Mouse (Mus musculus) stomach, postnatal 0 days (tissue): ENCODE measurements around the gene Olfr9. TPM values are rescaled to one million over a fixed set of nuclear protein-coding genes. Genes with fewer than 3 reads are reported as not detected.
"Not testable (repeated sequence)": the region's sequence is repeated elsewhere in the genome, so short reads cannot be mapped to it uniquely, and the experiment has no call there.

Source experiments
- ATAC-seq: fragments of 200-750 bp; cut with Nextera tagmentation; 2 replicates; pipeline ENCODE4 v1.8.0; 2017; ENCODE audit not compliant: low FRiP score, low TSS enrichment
- DNase-seq: peaks from one replicate; pipeline ENCODE4 v3.0.0-alpha.2; 2016; ENCODE audit warnings: low spot score
- H3K27ac ChIP-seq: fragments of 300-500 bp; sonication (generic); replicated peaks from 2 replicates; pipeline ENCODE4 v1.5.1; 2014; ENCODE audit warnings: mild to moderate bottlenecking, control low read depth
- H3K27me3 ChIP-seq: fragments of 300-500 bp; sonication (generic); 2 replicates; pipeline ENCODE4 v1.6.1; 2014; ENCODE audit warnings: low read length; ENCODE audit not compliant: control insufficient read depth, insufficient read depth
- H3K36me3 ChIP-seq: fragments of 300-500 bp; sonication (generic); 2 replicates; pipeline ENCODE4 v1.6.1; 2014; ENCODE audit warnings: low read length, mixed read lengths; ENCODE audit not compliant: control insufficient read depth, insufficient read depth
- H3K4me1 ChIP-seq: fragments of 300-500 bp; sonication (generic); replicated peaks from 2 replicates; pipeline ENCODE4 v1.6.1; 2014; ENCODE audit warnings: antibody characterized with exemption; ENCODE audit not compliant: control insufficient read depth, insufficient read depth
- H3K4me2 ChIP-seq: fragments of 300-500 bp; sonication (generic); replicated peaks from 2 replicates; pipeline ENCODE4 v1.6.1; 2014; ENCODE audit warnings: low read depth, mild to moderate bottlenecking, control low read depth, moderate library complexity
- H3K4me3 ChIP-seq: fragments of 300-500 bp; sonication (generic); 2 replicates; pipeline ENCODE4 v1.5.1; 2014; ENCODE audit warnings: low read depth, low read length, control low read depth
- H3K9ac ChIP-seq: fragments of 300-500 bp; sonication (generic); 2 replicates; pipeline ENCODE4 v1.6.1; 2014; ENCODE audit warnings: mild to moderate bottlenecking, low read length, control low read depth, mixed read lengths
- H3K9me3 ChIP-seq: fragments of 300-500 bp; sonication (generic); 2 replicates; pipeline ENCODE4 v1.6.1; 2016; ENCODE audit warnings: low read length; ENCODE audit not compliant: control insufficient read depth
- CTCF ChIP-seq: IDR thresholded peaks from 2 replicates; pipeline ENCODE4 v1.5.1; 2016; ENCODE audit warnings: antibody characterized with exemption, low read depth, mild to moderate bottlenecking, moderate library complexity
- EP300 ChIP-seq: optimal IDR thresholded peaks from 2 replicates; pipeline ENCODE3; 2016; ENCODE audit warnings: antibody characterized with exemption
- WGBS: fragments of 180-500 bp; shearing (Covaris S2); extraction: QIAGEN DNeasy Blood & Tissue Kit; methylation state at CpG from one replicate; pipeline ENCODE4 v1.1.7; 2014; 5-methylcytosine and 5-hydroxymethylcytosine counted together
- polyA plus RNA-seq: library from polyadenylated mRNA; unstranded; fragments of >200 nt; fragmentation: Nextera tagmentation; extraction: Ambion mirVana; gene quantifications from 2 replicates; pipeline ENCODE4 v1.2.1, GENCODE M21; 2015

Gene Olfr9
- polyA plus RNA-seq, 1 experiment from 2014 or later: not detected

- Histone ChIP-seq H3K4me1 (no peaks in the 10 kb centered on the region), H3K27me3 (no peaks in the 10 kb centered on the region), H3K36me3 (no peaks in the 10 kb centered on the region), H3K9me3 (no peaks in the 10 kb centered on the region), H3K4me2 (no peak overlapping the region), H3K9ac (no peak overlapping the region), H3K4me3 (no peak overlapping the region), H3K27ac (no peak overlapping the region)
- DNase-seq: no peak
- TF ChIP-seq EP300 (no peak), CTCF (no peak)
- ATAC-seq: no peak
- WGBS: 96% methylated on average over 1 of the region's 1 CpGs
These were observed 6.6 kb downstream of the Olfr9 start for GRCm38 (mm10) chr10:128995796-128996195.

DNA sequence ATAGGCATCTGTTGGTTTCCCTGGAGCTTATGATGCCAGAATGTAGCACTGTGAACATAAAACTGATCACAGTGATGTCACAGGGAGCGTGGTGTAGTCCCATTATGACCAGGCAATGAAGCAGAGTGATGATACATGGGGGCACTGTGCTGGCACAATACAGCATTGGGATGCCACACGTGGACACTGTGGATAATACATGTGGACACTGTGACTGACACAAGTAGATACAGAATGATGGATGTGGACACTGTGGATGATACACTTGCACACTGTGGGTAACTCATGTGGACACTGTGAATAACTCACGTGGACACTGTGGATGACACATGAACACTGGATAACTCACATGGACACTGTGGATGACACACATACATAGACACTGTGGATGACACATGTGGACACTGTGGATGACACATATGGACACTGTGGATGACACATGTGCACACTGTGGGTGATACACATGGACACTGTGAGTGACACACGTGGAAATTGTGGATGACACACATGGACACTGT is 7.4 kb downstream of the Olfr9 start:
- Histone ChIP-seq H3K9me3 (no peaks in the 10 kb centered on the region), H3K4me3 (no peak overlapping the region), H3K27me3 (no peaks in the 10 kb centered on the region), H3K9ac (no peak overlapping the region), H3K27ac (no peak overlapping the region), H3K36me3 (no peaks in the 10 kb centered on the region), H3K4me2 (no peak overlapping the region), H3K4me1 (no peaks in the 10 kb centered on the region)
- no peak for TF ChIP-seq CTCF
- DNase-seq (no peak), ATAC-seq (no peak)
- 66% methylated on average over 4 of the region's 4 CpGs for WGBS

DNA sequence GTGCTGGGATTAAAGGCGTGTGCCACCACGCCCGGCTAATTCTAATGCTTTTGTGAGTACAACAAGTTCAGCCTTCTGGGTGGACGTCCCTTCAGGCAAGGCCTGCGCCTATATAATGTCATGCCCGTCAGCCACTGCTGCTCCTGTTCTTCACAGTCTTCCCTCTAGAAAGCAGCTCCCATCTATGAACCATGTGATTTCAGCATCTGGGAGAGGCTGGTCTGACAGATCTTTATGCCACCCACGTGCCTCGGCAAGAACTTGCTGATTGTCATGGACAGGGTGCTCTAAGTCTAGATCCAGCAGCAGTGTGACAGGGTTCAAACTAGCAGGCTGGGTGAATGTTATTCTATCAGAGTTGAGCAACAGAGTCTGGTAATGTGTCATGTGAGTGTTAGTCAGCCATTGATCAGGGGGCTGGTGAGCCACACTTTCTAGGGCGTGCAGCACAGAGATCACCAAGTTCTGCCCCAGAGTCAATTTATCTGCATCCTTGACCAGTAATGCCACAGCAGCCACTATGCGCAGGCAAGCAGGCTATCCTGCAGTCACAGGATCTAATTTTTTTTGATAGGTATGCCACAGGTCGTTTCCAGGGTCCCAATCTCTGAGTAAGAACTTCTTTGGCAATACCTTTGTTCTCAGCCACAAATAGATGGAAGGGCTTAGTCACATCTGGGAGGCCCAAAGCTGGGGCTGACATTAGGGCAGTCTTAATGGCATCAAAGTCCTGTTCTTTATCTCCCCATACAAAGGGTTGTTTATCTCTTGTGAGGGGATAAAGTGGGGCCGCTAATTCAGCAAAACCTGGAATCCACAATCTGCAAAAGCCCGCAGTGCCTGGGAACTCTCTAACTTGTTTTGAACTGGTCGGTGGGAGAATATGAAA is 15.0 kb downstream of the Olfr9 start:
- H3K36me3 ChIP-seq: no peaks in the 10 kb centered on the region
- H3K9ac ChIP-seq: no peak overlapping the region
- DNase-seq (no peak), ATAC-seq (no peak)
- no peak for TF ChIP-seq EP300
- H3K27me3 ChIP-seq: no peaks in the 10 kb centered on the region
- WGBS: 71% methylated on average over 14 of the region's 14 CpGs
- no peak overlapping the region for H3K4me2 ChIP-seq
- H3K27ac ChIP-seq: no peak overlapping the region
- no peak overlapping the region for H3K4me3 ChIP-seq
- H3K9me3 ChIP-seq: no peaks in the 10 kb centered on the region
- H3K4me1 ChIP-seq: no peaks in the 10 kb centered on the region

DNA sequence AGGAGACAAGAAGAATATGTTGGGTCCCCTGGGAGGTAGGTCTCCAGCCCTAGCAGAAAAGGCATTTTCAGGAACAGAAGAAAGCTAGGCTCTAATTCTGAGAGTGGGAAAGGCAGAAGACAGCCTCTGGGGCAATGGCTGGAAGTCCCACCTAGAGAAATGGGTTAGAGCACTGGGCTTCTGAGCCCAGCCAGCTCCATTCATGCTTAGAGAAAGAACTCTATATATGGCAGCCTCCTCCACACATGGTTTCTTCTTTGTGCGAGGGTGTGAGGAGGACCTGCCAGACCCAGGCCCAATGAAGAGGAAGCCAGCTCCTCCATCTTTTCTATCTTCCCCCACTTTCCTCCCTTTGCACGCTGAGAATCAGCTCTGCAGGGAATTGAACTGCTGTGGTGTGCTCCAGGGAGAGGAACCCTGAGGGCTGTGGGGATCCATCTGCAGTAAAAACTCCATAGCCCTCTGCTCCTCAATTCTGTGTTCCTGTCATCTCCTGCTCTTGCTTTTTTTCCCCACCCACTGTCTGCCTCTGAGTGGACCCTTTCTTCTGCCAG is 21.1 kb downstream of the Olfr9 start, which contains the start of gene Olfr763:
Gene Olfr763 (plus strand): TSS at position 504 of the 554 bp plus-strand sequence.
- Histone ChIP-seq H3K36me3 (no peaks in the 10 kb centered on the region), H3K4me2 (no peak within 1 kb of the TSS), H3K9me3 (no peaks in the 10 kb centered on the region), H3K4me3 (no peak within 1 kb of the TSS), H3K27me3 (no peaks in the 10 kb centered on the region), H3K9ac (no peak within 1 kb of the TSS), H3K27ac (no peak within 1 kb of the TSS), H3K4me1 (no peaks in the 10 kb centered on the region)
- TF ChIP-seq EP300 (no peak), CTCF (no peak)
- 79% methylated on average over 2 of the region's 2 CpGs for WGBS
- ATAC-seq (no peak), DNase-seq (no peak)

GRCm38 (mm10) chr10:129011511-129011910 is 22.3 kb downstream of the Olfr9 start:
- 69% methylated on average over 2 of the region's 5 CpGs for WGBS
- not testable (repeated sequence) for DNase-seq, H3K9me3 ChIP-seq, H3K9ac ChIP-seq, H3K27ac ChIP-seq, H3K4me2 ChIP-seq, H3K4me3 ChIP-seq, H3K27me3 ChIP-seq, H3K36me3 ChIP-seq, H3K4me1 ChIP-seq
- 0 out of 2 replicates have a peak, but pooled peaks have one; percentile 12 for ATAC-seq

DNA sequence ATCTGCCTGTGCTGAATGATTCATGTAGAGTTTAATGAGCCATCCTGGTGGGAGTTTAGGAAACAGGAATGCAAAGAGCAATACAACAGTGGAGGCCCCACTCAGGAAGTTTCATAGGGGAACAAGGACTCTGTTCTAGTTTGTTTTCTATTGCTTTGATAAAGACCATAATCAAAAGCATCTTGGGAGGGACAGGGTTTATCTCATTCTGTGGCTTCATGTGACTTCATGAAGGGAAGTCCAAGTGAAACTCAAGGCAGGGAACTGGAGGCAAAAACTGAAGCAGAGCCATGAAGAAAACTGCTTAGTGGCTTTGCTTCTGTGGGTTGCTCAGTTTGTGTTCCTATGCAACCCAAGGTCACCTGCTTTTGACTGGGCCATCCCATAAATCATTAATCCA is 25.2 kb downstream of the Olfr9 start:
- no peaks in the 10 kb centered on the region for H3K36me3 ChIP-seq
- H3K27ac ChIP-seq: no peak overlapping the region
- DNase-seq: no peak
- no peaks in the 10 kb centered on the region for H3K9me3 ChIP-seq
- no peak overlapping the region for H3K4me3 ChIP-seq
- H3K9ac ChIP-seq: no peak overlapping the region
- no peak overlapping the region for H3K4me2 ChIP-seq
- no peak for TF ChIP-seq CTCF
- no peak for TF ChIP-seq EP300
- H3K4me1 ChIP-seq: no peaks in the 10 kb centered on the region
- H3K27me3 ChIP-seq: no peaks in the 10 kb centered on the region
- no peak for ATAC-seq
